Mouse (Mus musculus) right cerebral cortex, adult 2 months (tissue): Measurements from ENCODE around the gene Gm3488.
"Not testable (repeated sequence)": the region's sequence is repeated elsewhere in the genome, so short reads cannot be mapped to it uniquely, and the experiment has no call there.

Experiments used
- DNase-seq, 2 experiments: peaks; one replicate each; pipeline ENCODE4 v3.0.0; 2021 to 2022; ENCODE audit warnings: low spot score in 2 of 2

The Gm3488 gene

DNA sequence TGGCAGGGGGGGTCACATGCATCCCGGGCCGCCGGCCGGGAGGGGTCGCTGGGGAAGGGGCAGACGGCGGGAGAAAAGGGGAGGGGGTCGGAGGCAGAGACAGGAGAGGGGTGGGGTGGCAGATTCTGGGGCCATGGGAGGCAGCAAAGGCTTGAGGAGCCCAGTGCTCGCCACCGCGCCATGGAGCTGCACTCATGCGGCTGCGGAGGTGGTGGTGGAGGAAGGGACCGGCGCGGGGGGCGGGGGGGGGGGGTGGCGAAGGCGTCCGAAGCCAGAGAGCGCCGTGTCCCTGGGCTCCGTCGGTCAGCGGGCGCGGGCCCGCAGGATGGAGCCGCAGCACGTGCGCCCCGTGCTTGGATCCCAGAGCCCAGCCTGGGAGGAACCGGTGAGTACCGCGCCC lies at the start of gene Gm3488:
Gm3488 (plus strand) TSS at position 301 of the 400 bp plus-strand sequence.
- not testable (repeated sequence) for DNase-seq

DNA sequence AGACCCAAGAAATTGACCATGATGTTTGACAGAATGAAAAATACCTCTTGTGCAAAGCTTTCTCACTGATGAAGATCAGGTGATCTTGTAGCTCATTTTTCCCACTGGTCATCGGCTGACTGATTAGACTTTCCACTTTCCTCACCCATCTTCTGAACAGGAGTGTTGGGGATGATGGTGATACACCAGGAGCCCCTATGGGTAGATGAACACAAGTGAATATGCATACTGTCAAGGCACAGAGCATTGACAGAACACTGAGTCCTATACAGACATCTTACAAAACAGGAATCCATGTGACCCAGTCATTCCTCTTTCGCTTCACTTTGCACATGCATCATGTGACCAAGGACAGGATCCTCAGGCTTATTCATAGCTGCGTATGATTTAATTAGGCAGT lies 46.1 kb upstream of the Gm3488 start, which contains the start of gene Gm3194:
Gm3194 (minus strand) TSS at position 101 of the 400 bp plus-strand sequence.
- DNase-seq, result not testable (repeated sequence)

DNA sequence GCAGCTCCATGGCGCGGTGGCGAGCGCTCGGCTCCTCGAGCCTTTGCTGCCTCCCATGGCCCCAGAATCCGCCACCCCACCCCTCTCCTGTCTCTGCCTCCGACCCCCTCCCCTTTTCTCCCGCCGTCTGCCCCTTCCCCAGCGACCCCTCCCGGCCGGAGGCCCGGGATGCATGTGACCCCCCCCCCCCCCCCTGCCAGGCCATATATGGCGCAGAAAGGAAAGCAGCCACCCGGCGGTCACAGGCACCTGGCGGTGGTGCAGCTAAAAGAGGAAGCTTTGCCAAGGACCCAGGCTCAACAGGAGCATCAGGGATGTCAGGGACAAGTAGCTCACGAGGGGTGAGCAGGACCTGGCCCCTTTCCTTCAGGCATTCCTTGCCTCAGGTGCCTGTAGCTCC lies 41.0 kb upstream of the Gm3488 start:
- DNase-seq, result not testable (repeated sequence)

DNA sequence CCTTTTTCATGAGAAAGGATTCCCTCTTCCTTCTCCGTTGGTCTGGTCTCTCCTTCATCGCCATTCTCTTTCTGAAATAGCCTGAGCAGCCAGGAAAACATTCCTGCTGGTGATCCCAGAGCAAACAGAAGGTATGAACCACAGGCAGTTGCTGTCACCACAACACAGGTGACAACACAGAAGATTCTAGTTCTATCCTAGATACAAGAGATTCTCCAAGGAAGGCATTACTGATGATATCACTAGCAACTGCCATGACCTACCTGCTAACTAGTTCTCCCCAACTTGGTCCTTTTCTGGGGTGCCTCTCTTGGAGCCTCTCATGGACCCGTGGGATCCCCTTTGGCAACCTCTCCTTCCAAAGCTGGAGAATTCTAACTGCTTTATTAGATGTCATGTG lies 23.7 kb upstream of the Gm3488 start, which contains the start of gene Gm8246:
Gm8246 (minus strand) TSS at position 101 of the 400 bp plus-strand sequence.
- not testable (repeated sequence) for DNase-seq

DNA sequence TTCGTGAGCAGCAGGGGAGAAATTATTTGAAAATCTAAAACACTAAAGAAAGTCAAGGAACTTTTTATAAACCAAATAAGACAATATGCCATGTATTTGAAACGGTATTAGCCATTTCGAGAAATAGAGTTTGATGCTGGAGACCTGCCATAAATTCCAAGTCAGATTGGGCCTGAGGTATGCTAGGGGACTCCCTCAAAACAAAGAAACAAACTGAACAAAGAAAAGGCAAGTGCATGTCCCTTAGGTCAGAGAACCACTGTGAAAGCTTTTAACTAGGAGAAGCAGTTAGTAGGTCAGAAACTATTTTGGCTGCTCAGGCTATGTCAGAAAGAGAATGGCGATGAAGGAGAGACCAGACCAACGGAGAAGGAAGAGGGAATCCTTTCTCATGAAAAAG lies 17.6 kb upstream of the Gm3488 start, which contains the start of gene Gm3187:
Gm3187 (plus strand) TSS at position 301 of the 400 bp plus-strand sequence.
- not testable (repeated sequence) for DNase-seq

DNA sequence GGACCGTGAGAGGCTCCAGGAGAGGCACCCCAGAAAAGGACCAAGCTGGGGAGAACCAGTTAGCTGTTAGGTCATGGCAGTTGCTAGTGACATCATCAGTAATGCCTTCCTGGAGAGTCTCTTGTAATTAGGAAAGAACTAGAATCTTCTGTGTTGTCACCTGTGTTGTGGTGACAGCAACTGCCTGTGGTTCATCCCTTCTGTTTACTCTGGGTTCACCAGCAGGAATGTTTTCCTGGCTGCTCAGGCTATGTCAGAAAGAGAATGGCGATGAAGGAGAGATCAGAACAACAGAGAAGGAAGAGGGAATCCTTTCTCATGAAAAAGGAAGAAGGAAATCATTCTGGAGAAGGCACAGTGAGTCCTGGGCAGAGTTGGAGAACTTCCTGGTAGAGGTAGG lies 36.7 kb downstream of the Gm3488 start, which contains the start of gene Gm3532:
Gm3532 (plus strand) TSS at position 301 of the 400 bp plus-strand sequence.
- DNase-seq, result not testable (repeated sequence)
